Mouse (Mus musculus): Measurements from ENCODE around the gene Rps29. TPM values are rescaled to one million over a fixed set of nuclear protein-coding genes. Genes with fewer than 3 reads are reported as not detected.

Gene Rps29
- total and polyA plus RNA-seq, 3 experiments: 936 to 3,601 (median 2,773) TPM

DNA sequence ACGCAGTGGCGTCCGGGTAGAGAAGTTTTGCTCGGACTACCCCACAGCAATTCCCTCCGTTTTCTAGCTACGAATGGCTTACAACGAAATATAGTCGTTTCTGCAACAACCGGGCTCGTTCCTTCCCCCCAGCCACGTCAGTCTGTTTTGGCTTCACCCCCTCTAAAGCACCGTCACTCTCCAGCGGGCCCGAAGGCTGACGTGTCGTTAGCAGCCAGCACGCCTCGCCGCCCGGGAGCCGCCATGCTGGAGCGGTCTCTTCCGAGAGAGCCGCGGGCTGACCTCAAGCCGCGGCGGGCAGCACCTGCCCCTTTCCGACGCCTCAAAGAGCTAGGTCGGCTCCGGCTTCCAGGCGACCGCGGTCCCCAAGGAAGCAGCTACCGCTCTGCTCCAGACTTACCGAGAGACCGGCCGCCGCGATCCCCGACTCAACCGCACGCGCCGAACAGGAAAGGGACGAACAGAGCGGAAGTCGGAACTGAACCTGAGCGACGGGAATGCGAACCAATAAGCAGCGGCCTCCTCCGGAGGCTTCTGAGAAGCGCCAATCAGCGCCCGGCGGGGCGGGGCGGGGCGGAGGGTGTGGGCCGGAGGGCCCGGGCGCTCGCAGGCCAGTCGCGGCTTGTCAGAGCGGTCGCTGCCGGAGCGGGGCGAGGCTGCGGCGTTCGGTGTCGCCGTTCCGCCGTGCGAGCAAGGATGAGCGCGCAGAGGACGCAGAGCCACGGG is 24.8 kb upstream of the Rps29 start, which contains the start of the genes Rpl36al and Mgat2:
Gene Rpl36al (minus strand): TSS at position 501 of the 726 bp plus-strand sequence.
Gene Mgat2 (plus strand): TSS at position 575 of the 726 bp plus-strand sequence.
- peak; percentile 85 for ATAC-seq (ENCODE audit: extremely low read depth, insufficient number of reproducible peaks, low FRiP score, poor library complexity, severe bottlenecking)
- DNase-seq (ENCODE audit: low spot score): peak; percentile 99
- Histone ChIP-seq H3K36me3 (replicated peaks) (peaks cover 63% of the 10 kb centered on the region), H3K9me3 (replicated peaks) (no peaks in the 10 kb centered on the region), H3K4me1 (ENCODE audit: insufficient read depth, low read depth, low read length) (peaks cover 54% of the 10 kb centered on the region), H3K27me3 (ENCODE audit: insufficient read depth, low read length) (no peaks in the 10 kb centered on the region), H3K4me3 (ENCODE audit: low read depth, low read length) (peak within 1 kb of the TSS; percentile 90)
- TF ChIP-seq CTCF (IDR thresholded peaks at IDR 0.05; ENCODE audit: low read depth, low read length) (no peak), POLR2AphosphoS5 (IDR thresholded peaks at IDR 0.05; ENCODE audit: insufficient replicate concordance, low read depth, low read length) (0 out of 2 replicates have a peak, but pooled peaks have one; percentile 27), GATA1 (IDR thresholded peaks at IDR 0.05; ENCODE audit: borderline replicate concordance, low read length) (no peak)

DNA sequence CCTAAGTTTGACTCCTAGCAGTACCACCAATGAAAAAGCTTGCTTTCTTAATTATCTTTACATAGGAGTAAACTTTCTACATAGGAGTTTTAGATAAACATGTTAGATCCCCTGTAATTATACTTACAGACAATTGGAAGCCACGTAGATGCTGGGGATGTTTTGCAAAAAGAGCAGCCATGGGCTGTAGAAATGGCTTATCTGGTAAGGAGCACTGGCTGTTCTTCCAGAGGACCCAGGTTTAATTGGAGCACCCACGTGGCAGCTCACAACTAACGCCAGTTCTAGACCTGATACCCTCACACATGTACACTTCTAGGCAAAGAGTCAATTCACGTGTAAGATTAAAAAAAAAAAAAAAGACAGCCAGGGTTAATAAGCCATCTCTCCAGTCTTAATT is 22.8 kb upstream of the Rps29 start:
- H3K4me3 ChIP-seq (ENCODE audit: low read depth, low read length): peak overlapping the region; percentile 28; the same call in 1 of the 2 replicates
- DNase-seq (ENCODE audit: low spot score): no peak
- no peaks in the 10 kb centered on the region for H3K27me3 ChIP-seq (ENCODE audit: insufficient read depth, low read length)
- TF ChIP-seq GATA2 (IDR thresholded peaks at IDR 0.05; ENCODE audit: borderline replicate concordance, low read depth, low read length) (no peak), GATA1 (IDR thresholded peaks at IDR 0.05; ENCODE audit: borderline replicate concordance, low read length) (no peak), CTCF (IDR thresholded peaks at IDR 0.05; ENCODE audit: low read depth, low read length) (no peak), TAL1 (conservative IDR thresholded peaks at IDR 0.05; ENCODE audit: low read depth, low read length) (no peak), POLR2AphosphoS5 (IDR thresholded peaks at IDR 0.05; ENCODE audit: insufficient replicate concordance, low read depth, low read length) (no peak)
- peaks cover 39% of the 10 kb centered on the region for H3K4me1 ChIP-seq (ENCODE audit: insufficient read depth, low read depth, low read length)
- peaks cover 4% of the 10 kb centered on the region for H3K9me3 ChIP-seq (replicated peaks)
- H3K36me3 ChIP-seq (replicated peaks): peaks cover 60% of the 10 kb centered on the region
- ATAC-seq (ENCODE audit: extremely low read depth, insufficient number of reproducible peaks, low FRiP score, poor library complexity, severe bottlenecking): no peak

DNA sequence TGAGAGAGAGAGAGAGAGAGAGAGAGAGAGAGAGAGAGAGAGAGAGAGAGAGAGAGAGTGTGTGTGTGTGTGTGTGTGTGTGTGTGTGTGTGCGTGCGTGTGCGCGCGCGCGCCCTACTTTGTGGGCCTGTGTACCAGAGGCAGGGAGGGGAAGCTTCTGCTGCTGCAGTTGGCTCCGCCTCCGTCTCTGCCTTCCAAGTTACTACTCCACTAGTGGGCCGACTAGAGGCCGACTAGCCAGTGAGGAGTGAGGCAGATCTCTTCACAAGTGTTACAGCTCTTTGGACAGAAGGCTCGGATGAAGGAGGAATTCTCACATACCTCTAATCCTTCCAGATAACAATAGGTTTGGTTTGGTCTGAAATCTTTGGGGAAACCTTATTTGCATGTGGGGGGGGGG is 20.4 kb upstream of the Rps29 start:
- ATAC-seq (ENCODE audit: extremely low read depth, insufficient number of reproducible peaks, low FRiP score, poor library complexity, severe bottlenecking) (no peak), DNase-seq (ENCODE audit: low spot score) (no peak)
- no peaks in the 10 kb centered on the region for H3K27me3 ChIP-seq (ENCODE audit: insufficient read depth, low read length)
- no peak for TF ChIP-seq GATA2 (IDR thresholded peaks at IDR 0.05; ENCODE audit: borderline replicate concordance, low read depth, low read length)
- TF ChIP-seq TAL1 (conservative IDR thresholded peaks at IDR 0.05; ENCODE audit: low read depth, low read length): no peak
- TF ChIP-seq CTCF (IDR thresholded peaks at IDR 0.05; ENCODE audit: low read depth, low read length): no peak
- peaks cover 4% of the 10 kb centered on the region for H3K9me3 ChIP-seq (replicated peaks)
- peaks cover 27% of the 10 kb centered on the region for H3K4me1 ChIP-seq (ENCODE audit: insufficient read depth, low read depth, low read length)
- H3K36me3 ChIP-seq (replicated peaks): peaks cover 69% of the 10 kb centered on the region
- no peak overlapping the region for H3K4me3 ChIP-seq (ENCODE audit: low read depth, low read length)

DNA sequence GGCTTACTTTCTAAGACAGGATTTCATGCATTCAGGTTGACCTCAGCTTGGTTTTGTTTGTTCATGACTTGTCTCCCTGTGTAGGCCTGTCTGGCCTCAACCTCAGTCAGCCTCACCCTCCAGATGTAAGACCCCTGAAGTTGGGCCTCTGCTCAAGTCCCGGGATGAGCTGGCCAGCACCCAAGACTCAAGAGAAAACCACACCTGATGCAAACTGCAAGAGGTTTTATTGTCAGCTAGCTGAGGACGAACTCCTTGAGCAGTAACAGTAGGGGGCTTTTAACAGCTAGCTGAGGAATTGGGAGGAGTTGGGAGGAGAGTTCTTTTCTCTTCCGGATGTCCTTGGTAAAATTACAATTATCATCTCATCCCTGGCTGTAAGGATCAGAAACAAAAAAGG is 18.5 kb upstream of the Rps29 start:
- Histone ChIP-seq H3K9me3 (replicated peaks) (peaks cover 4% of the 10 kb centered on the region), H3K36me3 (replicated peaks) (peaks cover 85% of the 10 kb centered on the region), H3K27me3 (ENCODE audit: insufficient read depth, low read length) (no peaks in the 10 kb centered on the region), H3K4me1 (ENCODE audit: insufficient read depth, low read depth, low read length) (peaks cover 30% of the 10 kb centered on the region), H3K4me3 (ENCODE audit: low read depth, low read length) (no peak overlapping the region)
- ATAC-seq (ENCODE audit: extremely low read depth, insufficient number of reproducible peaks, low FRiP score, poor library complexity, severe bottlenecking) (no peak), DNase-seq (ENCODE audit: low spot score) (no peak)
- TF ChIP-seq GATA2 (IDR thresholded peaks at IDR 0.05; ENCODE audit: borderline replicate concordance, low read depth, low read length): no peak
- TF ChIP-seq GATA1 (IDR thresholded peaks at IDR 0.05; ENCODE audit: borderline replicate concordance, low read length): no peak
- TF ChIP-seq POLR2AphosphoS5 (IDR thresholded peaks at IDR 0.05; ENCODE audit: insufficient replicate concordance, low read depth, low read length): no peak
- no peak for TF ChIP-seq TAL1 (conservative IDR thresholded peaks at IDR 0.05; ENCODE audit: low read depth, low read length)
- TF ChIP-seq CTCF (IDR thresholded peaks at IDR 0.05; ENCODE audit: low read depth, low read length): no peak

DNA sequence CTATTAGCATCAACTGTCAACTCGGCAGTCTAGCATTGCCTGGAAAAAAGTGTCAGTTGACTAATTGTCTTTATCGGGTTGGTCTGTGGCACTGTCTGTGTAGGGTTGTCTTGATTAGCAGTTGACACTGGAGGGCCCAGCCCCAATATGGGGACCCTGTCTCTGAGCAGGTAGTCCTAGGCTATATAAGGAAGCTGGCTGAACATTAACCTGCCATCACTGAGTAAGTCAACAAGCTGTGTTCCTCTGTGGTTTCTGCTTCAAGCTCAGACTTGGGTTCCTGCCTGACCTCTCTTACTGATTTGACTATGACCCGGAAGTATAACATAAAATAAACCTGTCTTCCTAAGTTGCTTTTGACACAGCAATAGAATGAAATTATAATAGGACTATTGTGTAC is 17.0 kb upstream of the Rps29 start:
- no peak overlapping the region for H3K4me3 ChIP-seq (ENCODE audit: low read depth, low read length)
- H3K9me3 ChIP-seq (replicated peaks): peaks cover 4% of the 10 kb centered on the region
- H3K4me1 ChIP-seq (ENCODE audit: insufficient read depth, low read depth, low read length): peaks cover 25% of the 10 kb centered on the region
- H3K36me3 ChIP-seq (replicated peaks): peaks cover 85% of the 10 kb centered on the region
- no peak for ATAC-seq (ENCODE audit: extremely low read depth, insufficient number of reproducible peaks, low FRiP score, poor library complexity, severe bottlenecking)
- H3K27me3 ChIP-seq (ENCODE audit: insufficient read depth, low read length): no peaks in the 10 kb centered on the region
- TF ChIP-seq POLR2AphosphoS5 (IDR thresholded peaks at IDR 0.05; ENCODE audit: insufficient replicate concordance, low read depth, low read length): no peak
- no peak for TF ChIP-seq TAL1 (conservative IDR thresholded peaks at IDR 0.05; ENCODE audit: low read depth, low read length)
- no peak for TF ChIP-seq CTCF (IDR thresholded peaks at IDR 0.05; ENCODE audit: low read depth, low read length)
- no peak for TF ChIP-seq GATA2 (IDR thresholded peaks at IDR 0.05; ENCODE audit: borderline replicate concordance, low read depth, low read length)
- no peak for TF ChIP-seq GATA1 (IDR thresholded peaks at IDR 0.05; ENCODE audit: borderline replicate concordance, low read length)
- DNase-seq (ENCODE audit: low spot score): no peak

DNA sequence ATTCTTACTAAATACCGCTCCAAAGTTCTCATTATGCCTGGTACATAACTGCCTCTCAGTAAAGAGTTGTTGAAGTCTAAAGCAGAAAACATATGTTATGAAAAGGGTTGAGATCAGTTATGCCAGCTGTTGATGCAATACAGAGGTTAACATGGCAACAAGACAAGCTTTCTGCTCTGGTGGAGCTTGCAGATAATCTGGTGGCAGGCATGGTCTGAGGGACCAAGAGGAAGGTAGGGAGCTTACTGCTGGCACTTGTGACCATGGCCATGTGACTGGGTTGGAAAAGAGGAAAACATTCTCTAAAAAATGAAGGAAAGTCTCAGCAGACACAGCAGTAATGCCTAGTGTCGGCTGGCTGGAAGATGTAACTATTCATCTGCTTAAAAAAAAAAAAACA is 12.3 kb upstream of the Rps29 start:
- H3K4me1 ChIP-seq (ENCODE audit: insufficient read depth, low read depth, low read length): peaks cover 41% of the 10 kb centered on the region
- TF ChIP-seq GATA2 (IDR thresholded peaks at IDR 0.05; ENCODE audit: borderline replicate concordance, low read depth, low read length) (no peak), TAL1 (conservative IDR thresholded peaks at IDR 0.05; ENCODE audit: low read depth, low read length) (no peak), GATA1 (IDR thresholded peaks at IDR 0.05; ENCODE audit: borderline replicate concordance, low read length) (no peak), CTCF (IDR thresholded peaks at IDR 0.05; ENCODE audit: low read depth, low read length) (no peak), POLR2AphosphoS5 (IDR thresholded peaks at IDR 0.05; ENCODE audit: insufficient replicate concordance, low read depth, low read length) (no peak)
- no peak overlapping the region for H3K4me3 ChIP-seq (ENCODE audit: low read depth, low read length)
- peaks cover 53% of the 10 kb centered on the region for H3K36me3 ChIP-seq (replicated peaks)
- no peak for DNase-seq (ENCODE audit: low spot score)
- no peaks in the 10 kb centered on the region for H3K27me3 ChIP-seq (ENCODE audit: insufficient read depth, low read length)
- no peaks in the 10 kb centered on the region for H3K9me3 ChIP-seq (replicated peaks)
- no peak for ATAC-seq (ENCODE audit: extremely low read depth, insufficient number of reproducible peaks, low FRiP score, poor library complexity, severe bottlenecking)

All from G1E (cell line).